Mouse (Mus musculus) midbrain, embryonic 11.5 days (tissue): ENCODE data around the gene Sdcbp2. TPM values are rescaled to one million over a fixed set of nuclear protein-coding genes. Genes with fewer than 3 reads are reported as not detected.

Source experiments
- ATAC-seq: fragments of 200-750 bp; cut with Nextera tagmentation; 2 replicates; pipeline ENCODE4 v1.8.0; 2017; ENCODE audit warnings: moderate TSS enrichment, moderate library complexity; ENCODE audit not compliant: low FRiP score
- DNase-seq: peaks from one replicate; pipeline ENCODE4 v3.0.0; 2015; ENCODE audit warnings: low spot score; ENCODE audit errors: missing footprints
- H3K27ac ChIP-seq: fragments of 300-500 bp; sonication (generic); 2 replicates; pipeline ENCODE4 v1.5.1; 2014; ENCODE audit warnings: low read depth, low read length
- H3K27me3 ChIP-seq: fragments of 300-500 bp; sonication (generic); 2 replicates; pipeline ENCODE4 v1.6.1; 2014; ENCODE audit warnings: mild to moderate bottlenecking, low read length, moderate library complexity, mixed read lengths; ENCODE audit not compliant: control insufficient read depth, insufficient read depth
- H3K36me3 ChIP-seq: fragments of 300-500 bp; sonication (generic); 2 replicates; pipeline ENCODE4 v1.6.1; 2014; ENCODE audit warnings: mild to moderate bottlenecking, low read length, moderate library complexity, mixed read lengths; ENCODE audit not compliant: control insufficient read depth, insufficient read depth
- H3K4me1 ChIP-seq: fragments of 300-500 bp; sonication (generic); 2 replicates; pipeline ENCODE4 v1.6.1; 2014; ENCODE audit warnings: low read length; ENCODE audit not compliant: control insufficient read depth, insufficient read depth
- H3K4me2 ChIP-seq: fragments of 300-500 bp; sonication (generic); 2 replicates; pipeline ENCODE4 v1.6.1; 2014; ENCODE audit warnings: mild to moderate bottlenecking, moderate library complexity
- H3K4me3 ChIP-seq: fragments of 300-500 bp; sonication (generic); 2 replicates; pipeline ENCODE4 v1.5.1; 2014; ENCODE audit warnings: low read depth, low read length
- H3K9ac ChIP-seq: fragments of 300-500 bp; sonication (generic); 2 replicates; pipeline ENCODE4 v1.6.1; 2014; ENCODE audit warnings: low read length
- H3K9me3 ChIP-seq: fragments of 300-500 bp; sonication (generic); 2 replicates; pipeline ENCODE4 v1.6.1; 2016; ENCODE audit warnings: low read length; ENCODE audit not compliant: control insufficient read depth
- WGBS: fragments of 180-500 bp; shearing (Covaris S2); extraction: QIAGEN DNeasy Blood & Tissue Kit; methylation state at CpG from one replicate; pipeline ENCODE4 v1.1.7; 2014; 5-methylcytosine and 5-hydroxymethylcytosine counted together
- polyA plus RNA-seq: library from polyadenylated mRNA; unstranded; fragments of >200 nt; fragmentation: Nextera tagmentation; extraction: Ambion mirVana; gene quantifications from 2 replicates; pipeline ENCODE4 v1.2.1, GENCODE M21; 2014

The Sdcbp2 gene
- 0.41 and 0.56 TPM in 2 replicates for polyA plus RNA-seq

DNA sequence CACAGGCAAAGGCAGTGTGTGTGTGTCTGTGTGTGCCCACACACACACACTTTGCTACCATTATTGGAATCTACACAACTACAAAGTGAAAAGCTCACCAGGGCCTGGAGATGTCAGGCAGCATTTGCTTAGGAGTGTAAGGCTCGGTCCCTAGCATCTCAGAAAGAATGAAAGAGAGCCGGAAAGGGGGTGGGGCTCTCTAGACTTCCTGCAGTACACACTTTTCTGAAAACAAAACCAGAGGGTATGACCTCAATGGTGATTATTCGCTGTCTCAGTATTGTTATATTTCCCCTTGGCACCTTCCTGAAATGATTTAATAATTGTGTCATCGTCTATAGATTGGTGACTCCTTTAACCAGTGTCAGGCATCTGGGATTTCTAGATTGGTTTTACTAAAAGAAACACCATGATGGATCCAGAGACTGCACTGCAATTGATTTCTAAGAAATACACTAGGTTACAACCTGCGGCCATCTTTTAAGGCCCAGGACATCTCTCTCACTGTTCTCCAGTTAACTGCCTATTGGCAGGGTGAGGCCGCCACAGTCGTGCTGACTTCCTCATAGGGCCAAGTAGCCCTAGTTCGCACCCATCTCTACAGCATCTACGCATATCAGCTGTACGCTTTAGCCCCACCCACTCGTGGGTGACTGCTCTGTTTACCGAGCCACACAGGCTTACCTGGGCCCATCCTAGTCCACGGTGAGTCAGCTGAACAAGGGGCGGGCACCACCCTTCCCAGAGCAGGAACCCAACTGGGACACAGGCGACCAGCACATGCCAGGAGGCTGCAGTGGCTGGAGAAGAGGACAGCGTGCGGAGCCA lies at the start of gene Sdcbp2:
Sdcbp2 (plus strand) TSS at position 750 of the 828 bp plus-strand sequence.
- 78% methylated on average over 17 of the region's 17 CpGs for WGBS
- peak; percentile 56 for DNase-seq
- no peak for ATAC-seq

DNA sequence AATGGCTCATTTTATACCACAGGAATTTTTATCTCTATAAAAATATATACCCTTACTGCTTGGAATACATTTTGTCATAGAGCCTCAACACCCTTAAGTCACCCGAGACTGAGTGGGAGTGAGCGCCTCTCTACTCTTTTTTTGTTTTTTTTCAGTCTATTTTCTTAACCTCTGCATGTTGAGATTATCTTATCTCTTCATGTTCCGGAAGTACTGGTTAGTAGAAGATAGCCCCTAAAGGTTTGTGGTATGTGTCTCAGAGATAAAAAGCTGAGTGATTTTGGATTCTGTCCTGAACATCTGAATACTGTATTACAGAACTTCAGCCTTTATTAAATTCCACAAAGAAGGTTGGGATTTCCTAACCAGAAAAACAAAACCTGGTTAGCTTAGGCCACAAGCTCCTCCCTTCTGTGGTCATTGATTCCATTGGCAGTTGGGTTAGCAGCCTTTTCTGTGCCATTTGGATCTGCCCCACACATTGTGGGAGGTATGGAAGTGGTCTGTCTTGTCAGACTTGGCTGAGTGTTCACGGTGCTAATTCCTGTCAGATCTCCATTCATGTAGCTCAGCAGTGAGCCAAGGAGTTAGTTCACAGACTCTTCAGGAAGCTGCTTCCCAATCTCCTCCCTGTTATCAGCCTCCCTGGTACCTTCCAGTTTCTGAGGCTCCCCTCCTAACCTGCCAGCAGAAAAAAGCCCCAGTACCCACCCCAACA lies 47.9 kb upstream of the Sdcbp2 start:
- Histone ChIP-seq H3K27me3 (no peaks in the 10 kb centered on the region), H3K4me3 (no peak overlapping the region), H3K4me1 (no peaks in the 10 kb centered on the region), H3K9ac (no peak overlapping the region), H3K36me3 (no peaks in the 10 kb centered on the region), H3K9me3 (no peaks in the 10 kb centered on the region), H3K27ac (no peak overlapping the region), H3K4me2 (no peak overlapping the region)
- ATAC-seq (no peak), DNase-seq (no peak)
- 69% methylated on average over 4 of the region's 4 CpGs for WGBS

More for the DNA sequence above, at the start of gene Sdcbp2:
- no peaks in the 10 kb centered on the region for H3K27me3 ChIP-seq
- H3K36me3 ChIP-seq = no peaks in the 10 kb centered on the region
- H3K4me3 ChIP-seq = no peak within 1 kb of the TSS
- H3K27ac ChIP-seq = no peak within 1 kb of the TSS
- peaks cover 8% of the 10 kb centered on the region for H3K4me1 ChIP-seq
- H3K9me3 ChIP-seq = no peaks in the 10 kb centered on the region
- no peak within 1 kb of the TSS for H3K9ac ChIP-seq
- H3K4me2 ChIP-seq = no peak within 1 kb of the TSS

DNA sequence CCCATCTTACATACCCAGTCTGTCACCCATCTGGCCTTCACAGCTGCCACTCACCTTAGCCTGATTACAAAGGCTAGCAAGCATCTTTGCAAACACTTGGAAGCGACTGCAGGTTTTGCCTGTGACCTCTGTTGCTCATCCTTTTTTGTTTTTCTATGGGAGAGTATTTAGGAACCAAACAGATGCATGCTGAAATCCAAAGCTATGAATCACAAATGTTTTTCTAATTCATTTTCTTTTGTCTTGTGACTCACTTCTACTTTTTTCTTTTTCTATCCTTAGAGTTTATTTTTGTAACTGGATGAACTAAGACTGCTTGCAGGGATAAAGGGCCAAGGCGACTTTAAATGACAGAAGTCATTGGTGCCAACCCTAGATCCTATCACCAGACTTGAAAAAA lies 46.9 kb upstream of the Sdcbp2 start:
- no peaks in the 10 kb centered on the region for H3K4me1 ChIP-seq
- ATAC-seq (no peak), DNase-seq (no peak)
- no peaks in the 10 kb centered on the region for H3K36me3 ChIP-seq
- 72% methylated on average over 2 of the region's 2 CpGs for WGBS
- H3K4me2 ChIP-seq = no peak overlapping the region
- no peak overlapping the region for H3K27ac ChIP-seq
- no peak overlapping the region for H3K9ac ChIP-seq
- no peaks in the 10 kb centered on the region for H3K27me3 ChIP-seq
- H3K9me3 ChIP-seq = no peaks in the 10 kb centered on the region
- H3K4me3 ChIP-seq = no peak overlapping the region

DNA sequence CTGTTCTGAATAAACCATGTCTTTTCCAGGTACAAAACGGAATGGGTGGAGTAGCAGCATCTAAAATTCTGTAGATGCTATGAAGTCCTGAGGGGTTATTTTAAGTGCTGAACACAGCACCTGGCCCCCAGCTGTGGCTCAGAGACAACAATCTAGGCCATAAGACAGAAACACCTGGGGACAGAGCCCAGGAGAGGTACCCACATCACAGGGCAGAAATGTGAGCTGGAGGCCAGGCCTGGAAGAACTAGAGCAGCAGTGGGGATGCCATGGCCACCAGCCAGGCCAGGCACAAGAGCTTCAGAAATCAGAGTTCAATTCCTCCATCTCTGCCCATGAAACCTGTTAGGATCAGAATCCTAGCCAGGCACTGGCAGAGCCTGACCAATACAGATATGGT lies 44.4 kb upstream of the Sdcbp2 start:
- DNase-seq (no peak), ATAC-seq (no peak)
- no peaks in the 10 kb centered on the region for H3K9me3 ChIP-seq
- H3K4me1 ChIP-seq = no peaks in the 10 kb centered on the region
- H3K4me3 ChIP-seq = no peak overlapping the region
- H3K9ac ChIP-seq = no peak overlapping the region
- H3K27me3 ChIP-seq = no peaks in the 10 kb centered on the region
- no peaks in the 10 kb centered on the region for H3K36me3 ChIP-seq
- no peak overlapping the region for H3K4me2 ChIP-seq
- 86% methylated on average over 1 of the region's 1 CpGs for WGBS
- no peak overlapping the region for H3K27ac ChIP-seq

DNA sequence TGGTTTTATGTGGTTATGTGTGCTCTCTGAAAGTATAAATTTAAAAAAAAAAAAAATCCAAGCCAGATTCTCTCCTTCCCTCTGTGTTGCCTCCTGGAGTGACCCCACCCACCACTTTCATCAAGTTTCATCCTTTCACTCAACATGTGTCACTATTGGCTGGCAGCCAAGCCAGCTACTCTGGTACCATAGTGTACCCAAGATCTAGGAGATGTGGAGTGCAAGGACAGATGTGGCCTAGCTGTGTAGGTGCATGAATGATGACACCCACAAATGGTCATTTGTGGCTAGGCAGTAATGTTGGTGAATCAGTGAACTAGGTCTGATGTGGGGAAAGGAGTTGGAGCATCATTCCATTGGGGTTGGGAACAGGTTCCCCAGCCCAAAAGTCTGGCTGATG lies 43.3 kb upstream of the Sdcbp2 start:
- Histone ChIP-seq H3K36me3 (no peaks in the 10 kb centered on the region), H3K4me3 (no peak overlapping the region), H3K9me3 (no peaks in the 10 kb centered on the region), H3K27me3 (no peaks in the 10 kb centered on the region), H3K27ac (no peak overlapping the region), H3K9ac (no peak overlapping the region), H3K4me2 (no peak overlapping the region), H3K4me1 (no peaks in the 10 kb centered on the region)
- ATAC-seq (no peak), DNase-seq (no peak)

DNA sequence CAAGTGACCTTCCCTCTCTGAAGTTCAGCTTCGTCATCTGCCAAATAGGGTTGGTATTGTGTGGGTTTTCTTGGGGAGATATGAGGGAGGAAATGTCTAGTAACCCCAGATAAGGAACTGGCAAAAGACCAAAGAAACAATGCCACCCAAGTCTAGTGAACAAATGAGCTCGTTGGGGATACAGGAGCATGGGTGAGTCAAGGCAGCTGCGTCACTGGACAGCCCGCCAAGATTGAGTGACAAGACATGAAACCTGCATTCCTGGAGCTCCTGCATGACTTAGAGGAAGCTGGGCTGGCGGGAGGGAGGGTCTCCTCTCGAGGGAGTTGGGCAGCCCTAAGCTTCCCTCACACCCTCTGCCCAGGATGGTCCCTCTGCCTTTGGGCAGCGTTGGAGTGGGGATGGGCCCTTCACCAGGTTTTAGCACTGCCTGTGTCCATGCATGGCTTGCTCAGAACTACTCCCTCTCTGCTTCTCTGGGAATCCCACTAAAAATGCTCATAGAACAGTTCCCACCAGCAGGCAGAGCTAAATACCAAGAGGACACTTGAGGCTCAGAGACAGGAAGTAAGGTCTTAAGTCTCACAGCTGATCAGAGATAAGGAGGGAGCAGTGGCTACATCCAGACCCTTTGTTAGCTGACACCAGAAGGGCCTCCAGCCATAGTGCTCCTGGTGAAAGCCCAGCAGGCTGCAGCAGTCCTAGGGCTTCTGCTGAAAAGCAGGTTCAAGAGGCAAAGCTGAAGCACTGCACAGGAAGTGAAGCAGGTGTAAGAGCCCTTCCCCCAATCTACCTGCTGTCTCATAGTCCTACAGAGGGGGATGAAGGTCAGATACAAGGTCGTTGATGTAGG lies 41.8 kb upstream of the Sdcbp2 start:
- no peak overlapping the region for H3K4me3 ChIP-seq
- H3K27ac ChIP-seq = no peak overlapping the region
- no peaks in the 10 kb centered on the region for H3K4me1 ChIP-seq
- H3K9me3 ChIP-seq = no peaks in the 10 kb centered on the region
- H3K4me2 ChIP-seq = no peak overlapping the region
- H3K27me3 ChIP-seq = no peaks in the 10 kb centered on the region
- H3K9ac ChIP-seq = no peak overlapping the region
- DNase-seq (no peak), ATAC-seq (no peak)
- no peaks in the 10 kb centered on the region for H3K36me3 ChIP-seq
- 64% methylated on average over 8 of the region's 8 CpGs for WGBS

DNA sequence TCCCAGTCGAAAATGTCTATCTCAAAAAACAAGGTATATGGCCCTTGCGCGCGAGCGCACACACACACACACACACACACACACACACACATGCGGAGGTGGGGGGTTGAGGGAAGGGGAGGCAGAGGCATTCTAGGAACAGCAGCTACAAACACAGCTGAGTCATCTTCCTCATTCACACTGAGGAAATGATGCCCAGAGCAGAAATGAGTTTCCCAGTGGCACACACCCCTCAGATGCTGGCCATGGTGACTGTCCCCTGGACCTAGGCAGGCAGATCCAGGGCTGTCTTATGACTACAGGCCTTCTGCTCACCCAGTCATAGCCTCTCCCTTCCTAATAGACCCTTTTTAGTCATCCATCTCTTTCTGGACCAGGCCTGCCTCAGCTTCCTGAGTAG lies 38.8 kb upstream of the Sdcbp2 start:
- no peaks in the 10 kb centered on the region for H3K27me3 ChIP-seq
- DNase-seq = no peak
- ATAC-seq = no peak
- 91% methylated on average over 5 of the region's 6 CpGs for WGBS
- H3K4me3 ChIP-seq = no peak overlapping the region
- H3K4me2 ChIP-seq = no peak overlapping the region
- H3K4me1 ChIP-seq = no peaks in the 10 kb centered on the region
- no peak overlapping the region for H3K27ac ChIP-seq
- no peaks in the 10 kb centered on the region for H3K36me3 ChIP-seq
- H3K9me3 ChIP-seq = no peaks in the 10 kb centered on the region
- no peak overlapping the region for H3K9ac ChIP-seq

DNA sequence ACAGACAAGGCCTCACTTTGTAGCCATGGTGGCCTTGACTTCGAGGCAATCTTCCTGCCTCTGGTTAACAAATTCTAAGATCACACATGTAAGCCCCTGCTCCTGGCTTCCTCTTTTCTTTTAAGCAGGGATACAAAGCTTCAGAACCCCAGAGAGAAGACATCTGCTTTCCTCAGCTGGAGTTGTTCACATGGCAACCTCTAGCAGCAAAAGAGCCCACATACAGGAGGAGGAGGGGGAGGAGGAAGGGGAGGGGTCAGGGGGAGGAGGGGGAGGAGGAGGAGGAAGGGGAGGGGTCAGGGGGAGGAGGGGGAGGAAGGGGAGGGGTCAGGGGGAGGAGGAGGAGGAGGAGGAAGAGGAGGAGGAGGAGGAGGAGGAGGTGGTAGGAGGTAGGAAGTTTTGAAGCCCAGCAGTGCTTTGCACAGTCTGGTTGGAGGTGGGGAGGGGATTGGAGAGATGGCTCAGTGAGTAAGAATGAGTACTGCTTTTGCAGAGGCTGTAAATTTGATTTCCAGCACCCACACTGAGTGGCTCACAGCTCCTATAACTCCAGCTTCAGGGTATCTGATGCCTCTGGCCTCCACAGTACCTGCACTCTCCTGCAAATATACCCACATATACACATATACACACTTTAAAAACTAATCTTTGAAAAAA lies 36.3 kb upstream of the Sdcbp2 start:
- H3K4me2 ChIP-seq = no peak overlapping the region
- no peak overlapping the region for H3K27ac ChIP-seq
- H3K4me3 ChIP-seq = no peak overlapping the region
- H3K9me3 ChIP-seq = no peaks in the 10 kb centered on the region
- no peaks in the 10 kb centered on the region for H3K36me3 ChIP-seq
- no peak overlapping the region for H3K9ac ChIP-seq
- H3K27me3 ChIP-seq = no peaks in the 10 kb centered on the region
- DNase-seq (no peak), ATAC-seq (peak; percentile 77)
- H3K4me1 ChIP-seq = no peaks in the 10 kb centered on the region
- WGBS = 44% methylated on average over 1 of the region's 1 CpGs
